Mouse (Mus musculus): ENCODE measurements around the gene Fancc.

- TF ChIP-seq CTCF (IDR thresholded peaks at IDR 0.05; ENCODE audit: low read depth) = no peak
- TF ChIP-seq EP300 (IDR thresholded peaks at IDR 0.05; ENCODE audit: low read depth) = no peak
Measured at GRCm38 (mm10) chr13:63304799-63305159, 192.3 kb downstream of the Fancc start.
